Mouse (Mus musculus) spleen, postnatal 14 days (tissue): ENCODE results near the gene Ap3b1.

Experiments used
- DNase-seq, 2 experiments: peaks; one replicate each; pipeline ENCODE4 v3.0.0; 2021 to 2022; ENCODE audit warnings: low spot score in 2 of 2

Ap3b1 gene

GRCm38 (mm10) chr13:94595289-94595688 lies 236.5 kb downstream of the Ap3b1 start:
- no peak for DNase-seq

- DNase-seq = no peak
Measured at GRCm38 (mm10) chr13:94595701-94596361, 237.1 kb downstream of the Ap3b1 start.

GRCm38 (mm10) chr13:94596386-94597033 lies 237.8 kb downstream of the Ap3b1 start:
- DNase-seq = no peak

- DNase-seq = no peak
Measured at GRCm38 (mm10) chr13:94599718-94600117, 241.0 kb downstream of the Ap3b1 start.

GRCm38 (mm10) chr13:94607035-94607860 lies 248.5 kb downstream of the Ap3b1 start:
- no peak for DNase-seq

- DNase-seq = no peak
Measured at GRCm38 (mm10) chr13:94607861-94608223, 249.1 kb downstream of the Ap3b1 start.

- no peak for DNase-seq
Measured at GRCm38 (mm10) chr13:94608420-94608831, 249.7 kb downstream of the Ap3b1 start.

GRCm38 (mm10) chr13:94608947-94609346 lies 250.2 kb downstream of the Ap3b1 start:
- no peak for DNase-seq
